Mouse (Mus musculus) CH12.LX (cell line): ENCODE data around the gene Hsdl2. TPM values are rescaled to one million over a fixed set of nuclear protein-coding genes. Genes with fewer than 3 reads are reported as not detected.

Experiments used
- DNase-seq: peaks from one replicate; pipeline ENCODE4 v3.0.0-alpha.2; 2013; ENCODE audit errors: extremely low read depth
- H3K27ac ChIP-seq: 2 replicates; pipeline ENCODE4 v1.5.1; 2012; ENCODE audit warnings: low read depth, mild to moderate bottlenecking, control low read depth, moderate library complexity; ENCODE audit not compliant: insufficient read depth
- H3K27me3 ChIP-seq: replicated peaks from 2 replicates; pipeline ENCODE3; 2012; ENCODE audit warnings: inconsistent platforms
- H3K36me3 ChIP-seq, 2 experiments: replicated peaks in 1 of 2; 2 replicates each; pipeline versions ENCODE3 to v1.6.1; 2012; ENCODE audit warnings: inconsistent platforms in 1 of 2, low read length in 1 of 2, mild to moderate bottlenecking in 1 of 2, mixed read lengths in 1 of 2, moderate library complexity in 1 of 2; ENCODE audit not compliant: control insufficient read depth in 1 of 2, insufficient read depth in 1 of 2
- H3K4me1 ChIP-seq, 2 experiments: 2 replicates each; pipeline ENCODE4 v1.6.1; 2012; ENCODE audit warnings: inconsistent platforms in 1 of 2, moderate library complexity in 1 of 2; ENCODE audit not compliant: insufficient read depth in 2 of 2, control insufficient read depth in 1 of 2
- H3K4me2 ChIP-seq: 2 replicates; pipeline ENCODE4 v1.6.1; 2012; ENCODE audit warnings: low read depth, mild to moderate bottlenecking, control low read depth; ENCODE audit not compliant: poor library complexity, insufficient read depth, severe bottlenecking
- H3K4me3 ChIP-seq, 3 experiments: fragments of 150-350 bp in 1 of 3; sonication (generic) in 1 of 3; replicated peaks in 1 of 3; 2 replicates each; pipeline versions ENCODE3 to v1.5.1; 2011 to 2012; ENCODE audit warnings: low read depth in 2 of 3, low read length in 2 of 3, mild to moderate bottlenecking in 2 of 3, moderate library complexity in 2 of 3, control low read depth in 1 of 3, improper control_type of control experiment in 1 of 3, inconsistent platforms in 1 of 3, mixed read lengths in 1 of 3; ENCODE audit not compliant: poor library complexity in 1 of 3
- H3K79me2 ChIP-seq: replicated peaks from 2 replicates; pipeline ENCODE4 v1.6.1; 2012; ENCODE audit warnings: mild to moderate bottlenecking, moderate library complexity; ENCODE audit not compliant: control insufficient read depth, poor library complexity, insufficient read depth, severe bottlenecking; ENCODE audit errors: extremely low read depth
- H3K9ac ChIP-seq: 2 replicates; pipeline ENCODE4 v1.6.1; 2012; ENCODE audit warnings: low read depth, mild to moderate bottlenecking, control low read depth, moderate library complexity; ENCODE audit not compliant: insufficient read depth
- H3K9me3 ChIP-seq: replicated peaks from 2 replicates; pipeline ENCODE3; 2012; ENCODE audit warnings: low read length, inconsistent platforms, mixed read lengths
- BHLHE40 ChIP-seq: IDR thresholded peaks from 2 replicates; pipeline ENCODE4 v1.6.1; 2011; ENCODE audit warnings: mild to moderate bottlenecking, low read depth, low read length, improper control_type of control experiment
- CHD1 ChIP-seq: IDR thresholded peaks from 2 replicates; pipeline ENCODE4 v1.6.1; 2012; ENCODE audit warnings: low read depth, low read length, improper control_type of control experiment, inconsistent platforms
- CTCF ChIP-seq, 2 experiments: IDR thresholded peaks in 1 of 2; conservative IDR thresholded peaks in 1 of 2; 2 replicates each; pipeline ENCODE4 v1.5.1; 2011 to 2012; ENCODE audit warnings: low read depth in 2 of 2, low read length in 2 of 2, improper control_type of control experiment in 1 of 2, inconsistent platforms in 1 of 2, mild to moderate bottlenecking in 1 of 2, moderate library complexity in 1 of 2
- ELF1 ChIP-seq: IDR thresholded peaks from 2 replicates; pipeline ENCODE4 v1.6.1; 2014; ENCODE audit warnings: low read depth, mild to moderate bottlenecking, inconsistent platforms, low read length, improper control_type of control experiment
- ETS1 ChIP-seq: conservative IDR thresholded peaks from 2 replicates; pipeline ENCODE4 v1.6.1; 2012; ENCODE audit warnings: low read depth, mild to moderate bottlenecking, inconsistent platforms, low read length, improper control_type of control experiment, moderate library complexity
- HCFC1 ChIP-seq: IDR thresholded peaks from 2 replicates; pipeline ENCODE4 v1.6.1; 2012; ENCODE audit warnings: low read depth, mild to moderate bottlenecking, inconsistent platforms, low read length, improper control_type of control experiment
- KAT2A ChIP-seq: IDR thresholded peaks from 2 replicates; pipeline ENCODE4 v1.6.1; 2012; ENCODE audit warnings: low read length, improper control_type of control experiment, inconsistent platforms; ENCODE audit not compliant: insufficient replicate concordance
- MAFK ChIP-seq: IDR thresholded peaks from 2 replicates; pipeline ENCODE4 v1.6.1; 2011; ENCODE audit warnings: low read length, improper control_type of control experiment; ENCODE audit not compliant: insufficient replicate concordance
- MAZ ChIP-seq: IDR thresholded peaks from 2 replicates; pipeline ENCODE4 v1.6.1; 2012; ENCODE audit warnings: low read depth, mild to moderate bottlenecking, inconsistent platforms, low read length, improper control_type of control experiment, moderate library complexity
- NRF1 ChIP-seq: IDR thresholded peaks from 2 replicates; pipeline ENCODE4 v1.6.1; 2014; ENCODE audit warnings: low read depth, mild to moderate bottlenecking, inconsistent platforms, low read length, improper control_type of control experiment, moderate library complexity
- PAX5 ChIP-seq: IDR thresholded peaks from 2 replicates; pipeline ENCODE4 v1.6.1; 2012; ENCODE audit warnings: low read length, inconsistent platforms, mixed read lengths
- POLR2AphosphoS2 ChIP-seq: IDR thresholded peaks from 2 replicates; pipeline ENCODE4 v1.6.1; 2011; ENCODE audit warnings: low read depth, low read length, improper control_type of control experiment
- RAD21 ChIP-seq: IDR thresholded peaks from 2 replicates; pipeline ENCODE4 v1.6.1; 2011; ENCODE audit warnings: low read depth, mild to moderate bottlenecking, low read length, improper control_type of control experiment, moderate library complexity
- RCOR1 ChIP-seq: conservative IDR thresholded peaks from 2 replicates; pipeline ENCODE4 v1.6.1; 2012; ENCODE audit warnings: low read depth, mild to moderate bottlenecking, inconsistent platforms, low read length, improper control_type of control experiment
- TCF12 ChIP-seq: IDR thresholded peaks from 2 replicates; pipeline ENCODE4 v1.6.1; 2014; ENCODE audit warnings: low read depth, mild to moderate bottlenecking, inconsistent platforms, low read length, improper control_type of control experiment
- UBTF ChIP-seq: IDR thresholded peaks from 2 replicates; pipeline ENCODE4 v1.6.1; 2012; ENCODE audit warnings: low read depth, mild to moderate bottlenecking, inconsistent platforms, low read length, improper control_type of control experiment, moderate library complexity
- USF1 ChIP-seq: IDR thresholded peaks from 2 replicates; pipeline ENCODE4 v1.6.1; 2014; ENCODE audit warnings: low read depth, mild to moderate bottlenecking, inconsistent platforms, low read length, improper control_type of control experiment
- ZC3H11A ChIP-seq: IDR thresholded peaks from 2 replicates; pipeline ENCODE4 v1.6.1; 2012; ENCODE audit warnings: low read depth, mild to moderate bottlenecking, inconsistent platforms, low read length, improper control_type of control experiment
- ZNF384 ChIP-seq: IDR thresholded peaks from 2 replicates; pipeline ENCODE4 v1.6.1; 2012; ENCODE audit warnings: low read depth, low read length, improper control_type of control experiment, inconsistent platforms
- dilution Hi-C: fragments of 300-500 bp; cut with MboI; formaldehyde crosslinking; loops from 2 replicates; pipeline ENCODE4 v1.14.3; 2020; ENCODE audit warnings: low sequenced_read_pairs; ENCODE audit not compliant: extremely low pct_unique_long_range_greater_than_20kb, extremely low pct_ligation_motif_present
- in situ Hi-C: fragments of 300-500 bp; cut with MboI; formaldehyde crosslinking; loops from 3 replicates; pipeline ENCODE4 v1.14.3; 2019; ENCODE audit warnings: low sequenced_read_pairs, low pct_ligation_motif_present, low pct_unique_long_range_greater_than_20kb, mixed read lengths
- polyA plus RNA-seq: library from polyadenylated mRNA; unstranded; fragments of >175 nt; gene quantifications from 2 replicates; pipeline ENCODE4 v1.2.1, GENCODE M21; 2012; ENCODE audit warnings: low read depth; ENCODE audit not compliant: insufficient read length
- total RNA-seq, 2 experiments: library from RNA; depleted of rRNA; stranded (reverse); fragments of 300-350 nt in 1 of 2; fragments of >200 nt in 1 of 2; gene quantifications; 2 replicates each; pipeline ENCODE4 v1.2.3; 2012 to 2014

Hsdl2 gene
- total and polyA plus RNA-seq, 3 experiments: 7.0 to 10.4 (median 9.7) TPM

- TF ChIP-seq USF1 (no peak), ELF1 (no peak), NRF1 (no peak), ZC3H11A (no peak), BHLHE40 (no peak), TCF12 (no peak)
Observed at GRCm38 (mm10) chr4:59549977-59550560, 31.3 kb upstream of the Hsdl2 start (continued).

- DNase-seq: no peak
- Histone ChIP-seq H3K4me2 (no peak overlapping the region), H3K4me1 (peaks cover 0 to 12% of the 10 kb centered on the region in 2 experiments; a peak in 2 of 4 replicates), H3K27me3 (no peaks in the 10 kb centered on the region), H3K79me2 (peaks cover 16% of the 10 kb centered on the region), H3K9me3 (no peaks in the 10 kb centered on the region)
- in situ Hi-C loops: no loop called here
- dilution Hi-C loops: no loop called here
- TF ChIP-seq ZC3H11A (no peak), KAT2A (no peak), UBTF (no peak)
- TF ChIP-seq, all 38 proteins: peak for 0
- Histone ChIP-seq H3K27ac (no peak overlapping the region), H3K9ac (no peak overlapping the region), H3K4me3 (no peak overlapping the region), H3K36me3 (no peaks in the 10 kb centered on the region)
Observed at GRCm38 (mm10) chr4:59551901-59552300, 29.5 kb upstream of the Hsdl2 start.

GRCm38 (mm10) chr4:59552835-59553234 lies 28.5 kb upstream of the Hsdl2 start:
- Histone ChIP-seq H3K27ac (no peak overlapping the region), H3K9me3 (no peaks in the 10 kb centered on the region), H3K9ac (no peak overlapping the region), H3K4me3 (no peak overlapping the region), H3K4me1 (peaks cover 0 to 6% of the 10 kb centered on the region in 2 experiments; a peak in 2 of 4 replicates), H3K4me2 (no peak overlapping the region), H3K79me2 (peaks cover 9% of the 10 kb centered on the region), H3K36me3 (no peaks in the 10 kb centered on the region), H3K27me3 (no peaks in the 10 kb centered on the region)
- dilution Hi-C loops (no loop called here), in situ Hi-C loops (no loop called here)
- TF ChIP-seq HCFC1 (no peak), MAFK (no peak), RAD21 (no peak), PAX5 (no peak), ETS1 (no peak), CTCF (conservative IDR thresholded peaks at IDR 0.05 in 1 of 2, IDR thresholded peaks at IDR 0.05 in 1 of 2; ENCODE audit: low read depth in 2 of 2, low read length in 2 of 2) (no peak), CHD1 (no peak), RCOR1 (no peak), MAZ (no peak), POLR2AphosphoS2 (no peak), ELF1 (no peak), ZNF384 (no peak), TCF12 (no peak), ZC3H11A (no peak)
- DNase-seq: no peak
